Mouse (Mus musculus): Measurements from ENCODE around the gene Acsm1.

DNA sequence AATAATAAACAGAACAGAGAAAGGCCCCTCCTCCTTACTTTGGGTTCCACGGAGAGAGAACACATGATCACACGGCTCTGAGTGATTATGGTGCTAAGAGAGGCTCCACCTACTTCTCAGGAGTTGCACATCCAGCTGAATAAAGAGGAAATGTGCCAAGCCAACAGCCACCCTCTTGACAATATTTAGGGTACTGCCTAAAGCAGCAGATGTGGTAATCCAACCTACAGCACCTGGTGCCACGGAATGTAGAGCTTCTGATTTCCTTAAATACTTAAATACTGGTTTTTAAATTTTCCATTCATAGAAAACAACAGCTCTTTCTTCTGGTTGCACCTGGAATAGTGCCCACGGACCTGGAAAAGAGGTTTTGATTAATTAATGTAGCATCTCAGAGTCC lies 75.9 kb downstream of the Acsm1 start:
- TF ChIP-seq TCF3 (IDR thresholded peaks at IDR 0.05; ENCODE audit: insufficient read length, low read depth) (no peak), USF1 (IDR thresholded peaks at IDR 0.05; ENCODE audit: low read depth) (no peak), POLR2A (IDR thresholded peaks at IDR 0.05; ENCODE audit: insufficient read length, low read depth) (no peak), MYOG (IDR thresholded peaks at IDR 0.05; ENCODE audit: control insufficient read depth in 1 of 3, insufficient read depth in 1 of 3, insufficient read length in 2 of 3, low read depth in 2 of 3) (no peak), TCF12 (IDR thresholded peaks at IDR 0.05; ENCODE audit: insufficient read depth, poor library complexity, severe bottlenecking) (no peak), CEBPB (IDR thresholded peaks at IDR 0.05; ENCODE audit: insufficient read depth, poor library complexity, severe bottlenecking) (no peak), POLR2AphosphoS2 (IDR thresholded peaks at IDR 0.05; ENCODE audit: insufficient read length, low read depth) (no peak), MYOD1 (IDR thresholded peaks at IDR 0.05; ENCODE audit: control insufficient read depth in 1 of 3, insufficient read length in 2 of 3, low read depth in 2 of 3) (no peak), MAX (IDR thresholded peaks at IDR 0.05; ENCODE audit: low read depth) (no peak), E2F4 (IDR thresholded peaks at IDR 0.05; ENCODE audit: insufficient read depth) (no peak)
